Mouse (Mus musculus): Measurements from ENCODE around the gene Fam19a3.

Fam19a3 gene

GRCm38 (mm10) chr3:104792360-104793270 lies 11.0 kb upstream of the Fam19a3 start:
- DNase-seq (ENCODE audit: low spot score in 2 of 2): no peak

GRCm38 (mm10) chr3:104791671-104792070 lies 10.0 kb upstream of the Fam19a3 start:
- DNase-seq (ENCODE audit: low spot score in 2 of 2): no peak

GRCm38 (mm10) chr3:104791017-104791416 lies 9.4 kb upstream of the Fam19a3 start:
- DNase-seq (ENCODE audit: low spot score in 2 of 2): no peak

GRCm38 (mm10) chr3:104790401-104790937 lies 8.8 kb upstream of the Fam19a3 start:
- DNase-seq (ENCODE audit: low spot score in 2 of 2): no peak

- DNase-seq (ENCODE audit: low spot score in 2 of 2): no peak
These were observed 8.2 kb upstream of the Fam19a3 start for GRCm38 (mm10) chr3:104789822-104790221.

- no peak for DNase-seq (ENCODE audit: low spot score in 2 of 2)
These were observed 7.6 kb upstream of the Fam19a3 start for GRCm38 (mm10) chr3:104789312-104789605.

GRCm38 (mm10) chr3:104788561-104789311 lies 7.1 kb upstream of the Fam19a3 start:
- DNase-seq (ENCODE audit: low spot score in 2 of 2): peak in 1 of 2 experiments; percentile 71

- DNase-seq (ENCODE audit: low spot score in 2 of 2): no peak
These were observed 6.4 kb upstream of the Fam19a3 start, which contains the start of gene Rhoc for GRCm38 (mm10) chr3:104788075-104788474. Gene Rhoc (plus strand): TSS chr3:104788375.

- no peak for DNase-seq (ENCODE audit: low spot score in 2 of 2)
These were observed 3.6 kb upstream of the Fam19a3 start for GRCm38 (mm10) chr3:104785284-104785683.

GRCm38 (mm10) chr3:104783971-104784500 lies 2.4 kb upstream of the Fam19a3 start:
- DNase-seq (ENCODE audit: low spot score in 2 of 2): no peak

GRCm38 (mm10) chr3:104782061-104782681 lies 531 bp upstream of the Fam19a3 start:
- no peak for DNase-seq (ENCODE audit: low spot score in 2 of 2)

GRCm38 (mm10) chr3:104780561-104781420 lies 849 bp downstream of the Fam19a3 start, which contains the start of gene Ppm1j:
Gene Ppm1j (plus strand): TSS chr3:104781056.
- no peak for DNase-seq (ENCODE audit: low spot score in 2 of 2)

GRCm38 (mm10) chr3:104779949-104780348 lies 1.7 kb downstream of the Fam19a3 start:
- DNase-seq (ENCODE audit: low spot score in 2 of 2): no peak

GRCm38 (mm10) chr3:104777342-104777741 lies 4.3 kb downstream of the Fam19a3 start:
- DNase-seq (ENCODE audit: low spot score in 2 of 2): no peak

- DNase-seq (ENCODE audit: low spot score in 2 of 2): no peak
These were observed 8.3 kb downstream of the Fam19a3 start for GRCm38 (mm10) chr3:104773301-104773700.

GRCm38 (mm10) chr3:104771460-104771859 lies 10.2 kb downstream of the Fam19a3 start:
- no peak for DNase-seq (ENCODE audit: low spot score in 2 of 2)

GRCm38 (mm10) chr3:104770918-104771317 lies 10.7 kb downstream of the Fam19a3 start:
- no peak for DNase-seq (ENCODE audit: low spot score in 2 of 2)

- no peak for DNase-seq (ENCODE audit: low spot score in 2 of 2)
These were observed 11.6 kb downstream of the Fam19a3 start for GRCm38 (mm10) chr3:104770035-104770434.

- DNase-seq (ENCODE audit: low spot score in 2 of 2): no peak
These were observed 12.5 kb downstream of the Fam19a3 start for GRCm38 (mm10) chr3:104769135-104769534.

GRCm38 (mm10) chr3:104767716-104768115 lies 13.9 kb downstream of the Fam19a3 start:
- DNase-seq (ENCODE audit: low spot score in 2 of 2): no peak

GRCm38 (mm10) chr3:104767141-104767540 lies 14.5 kb downstream of the Fam19a3 start:
- no peak for DNase-seq (ENCODE audit: low spot score in 2 of 2)

All from frontal cortex, postnatal 10 days (tissue).